Mouse (Mus musculus) C2C12 (cell line): ENCODE results near the gene Col2a1. TPM values are rescaled to one million over a fixed set of nuclear protein-coding genes. Genes with fewer than 3 reads are reported as not detected.

Experiments used
- H3K27me3 ChIP-seq: one replicate; pipeline ENCODE4 v1.6.1; 2011; ENCODE audit not compliant: control insufficient read depth, insufficient read depth, insufficient read length
- H3K36me3 ChIP-seq: one replicate; pipeline ENCODE4 v1.6.1; 2011; ENCODE audit not compliant: control insufficient read depth, insufficient read depth
- H3K4me3 ChIP-seq: one replicate; pipeline ENCODE4 v1.5.1; 2011; ENCODE audit warnings: mild to moderate bottlenecking, control low read depth; ENCODE audit not compliant: poor library complexity, insufficient read depth, severe bottlenecking
- H3K79me2 ChIP-seq: one replicate; pipeline ENCODE4 v1.6.1; 2011; ENCODE audit not compliant: control insufficient read depth, insufficient read depth
- H3K79me3 ChIP-seq: one replicate; pipeline ENCODE4 v1.6.1; 2011; ENCODE audit warnings: low read depth, control low read depth
- H3ac ChIP-seq: one replicate; pipeline ENCODE3; 2011; ENCODE audit warnings: low read depth; ENCODE audit not compliant: control insufficient read depth, insufficient read length
- CEBPB ChIP-seq: IDR thresholded peaks from one replicate; pipeline ENCODE4 v1.6.1; 2011; ENCODE audit warnings: low read depth, mild to moderate bottlenecking, control low read depth, moderate library complexity
- CTCF ChIP-seq: IDR thresholded peaks from one replicate; pipeline ENCODE4 v1.5.1; 2011; ENCODE audit not compliant: control insufficient read depth, insufficient read depth, insufficient read length
- FOSL1 ChIP-seq: IDR thresholded peaks from one replicate; pipeline ENCODE4 v1.8.0; 2011; ENCODE audit warnings: mild to moderate bottlenecking, low read length; ENCODE audit not compliant: poor library complexity, insufficient read depth, severe bottlenecking
- MAX ChIP-seq: IDR thresholded peaks from one replicate; pipeline ENCODE4 v1.6.1; 2011; ENCODE audit warnings: mild to moderate bottlenecking, control low read depth
- MYOD1 ChIP-seq: IDR thresholded peaks from one replicate; pipeline ENCODE4 v1.6.1; 2011; ENCODE audit warnings: low read depth; ENCODE audit not compliant: control insufficient read depth, insufficient read length
- MYOG ChIP-seq: IDR thresholded peaks from one replicate; pipeline ENCODE4 v1.6.1; 2011; ENCODE audit not compliant: control insufficient read depth, insufficient read length; ENCODE audit errors: extremely low read depth
- USF1 ChIP-seq: IDR thresholded peaks from one replicate; pipeline ENCODE4 v1.6.1; 2011; ENCODE audit warnings: low read depth, mild to moderate bottlenecking, control low read depth, moderate library complexity
- polyA plus RNA-seq: library from polyadenylated mRNA; unstranded; fragments of >200 nt; fragmentation: generic; extraction: Trizol; gene quantifications from one replicate; pipeline ENCODE4 v1.2.1, GENCODE M21; 2012; ENCODE audit warnings: missing spikeins

Col2a1 gene
- polyA plus RNA-seq, 1 experiment = 0.06 TPM

GRCm38 (mm10) chr15:97970299-97970698 lies 34.2 kb downstream of the Col2a1 start:
- H3K79me2 ChIP-seq = no peaks in the 10 kb centered on the region
- H3K36me3 ChIP-seq = no peaks in the 10 kb centered on the region
- no peaks in the 10 kb centered on the region for H3K79me3 ChIP-seq
- TF ChIP-seq CTCF (peak; percentile 47), MAX (no peak), MYOD1 (no peak)
- H3ac ChIP-seq = no peak overlapping the region
- peaks cover 73% of the 10 kb centered on the region for H3K27me3 ChIP-seq
- no peak overlapping the region for H3K4me3 ChIP-seq

GRCm38 (mm10) chr15:97965311-97966045 lies 39.0 kb downstream of the Col2a1 start:
- no peak overlapping the region for H3K4me3 ChIP-seq
- TF ChIP-seq CEBPB = no peak
- TF ChIP-seq MYOD1 = no peak
- TF ChIP-seq CTCF = no peak
- no peak for TF ChIP-seq MYOG
- no peak for TF ChIP-seq MAX
- no peak for TF ChIP-seq FOSL1
- TF ChIP-seq USF1 = no peak
- H3K27me3 ChIP-seq = peaks cover 39% of the 10 kb centered on the region
- no peaks in the 10 kb centered on the region for H3K79me2 ChIP-seq
- no peaks in the 10 kb centered on the region for H3K36me3 ChIP-seq
- H3K79me3 ChIP-seq = no peaks in the 10 kb centered on the region
- no peak overlapping the region for H3ac ChIP-seq

- H3K27me3 ChIP-seq = peaks cover 36% of the 10 kb centered on the region
- H3K79me2 ChIP-seq = no peaks in the 10 kb centered on the region
- H3K36me3 ChIP-seq = no peaks in the 10 kb centered on the region
- peak overlapping the region; percentile 44 for H3K4me3 ChIP-seq
- TF ChIP-seq MYOG = no peak
- TF ChIP-seq CEBPB = no peak
- TF ChIP-seq USF1 = no peak
- no peak for TF ChIP-seq MYOD1
- TF ChIP-seq CTCF = no peak
- no peak for TF ChIP-seq FOSL1
- H3K79me3 ChIP-seq = no peaks in the 10 kb centered on the region
- no peak overlapping the region for H3ac ChIP-seq
Measured at GRCm38 (mm10) chr15:97964836-97965187, 39.7 kb downstream of the Col2a1 start.

GRCm38 (mm10) chr15:97963989-97964835 lies 40.3 kb downstream of the Col2a1 start, which contains the start of gene Tmem106c:
Gene Tmem106c, plus strand, starts transcription at chr15:97964200.
- Histone ChIP-seq H3K4me3 (peak within 1 kb of the TSS; percentile 44), H3K36me3 (no peaks in the 10 kb centered on the region), H3K79me2 (no peaks in the 10 kb centered on the region), H3K27me3 (peaks cover 38% of the 10 kb centered on the region), H3K79me3 (no peaks in the 10 kb centered on the region), H3ac (peak within 1 kb of the TSS; percentile 52)
- no peak for TF ChIP-seq MAX
- TF ChIP-seq CTCF = peak; percentile 97

GRCm38 (mm10) chr15:97963329-97963988 lies 41.0 kb downstream of the Col2a1 start:
- TF ChIP-seq MYOG = no peak
- Histone ChIP-seq H3ac (peak overlapping the region; percentile 39), H3K4me3 (peak overlapping the region; percentile 44), H3K36me3 (no peaks in the 10 kb centered on the region), H3K27me3 (peaks cover 32% of the 10 kb centered on the region), H3K79me3 (no peaks in the 10 kb centered on the region), H3K79me2 (no peaks in the 10 kb centered on the region)
